Mouse (Mus musculus) intestine, postnatal 0 days (tissue): ENCODE measurements around the gene Klkb1. TPM values are rescaled to one million over a fixed set of nuclear protein-coding genes. Genes with fewer than 3 reads are reported as not detected.

Source experiments
- ATAC-seq: fragments of 200-750 bp; cut with Nextera tagmentation; 2 replicates; pipeline ENCODE4 v1.8.0; 2017; ENCODE audit warnings: mild to moderate bottlenecking, moderate TSS enrichment, moderate library complexity
- H3K27ac ChIP-seq: fragments of 300-500 bp; sonication (generic); 2 replicates; pipeline ENCODE4 v1.5.1; 2014; ENCODE audit warnings: mild to moderate bottlenecking, low read depth, low read length, moderate library complexity
- H3K27me3 ChIP-seq: fragments of 300-500 bp; sonication (generic); replicated peaks from 2 replicates; pipeline ENCODE4 v1.6.1; 2014; ENCODE audit warnings: low read length, mixed read lengths; ENCODE audit not compliant: control insufficient read depth, insufficient read depth
- H3K36me3 ChIP-seq: fragments of 300-500 bp; sonication (generic); 2 replicates; pipeline ENCODE4 v1.6.1; 2014; ENCODE audit warnings: mild to moderate bottlenecking, moderate library complexity; ENCODE audit not compliant: control insufficient read depth, insufficient read depth
- H3K4me1 ChIP-seq: fragments of 300-500 bp; sonication (generic); replicated peaks from 2 replicates; pipeline ENCODE4 v1.6.1; 2014; ENCODE audit warnings: antibody characterized with exemption, low read length, mixed read lengths; ENCODE audit not compliant: control insufficient read depth, insufficient read depth
- H3K4me2 ChIP-seq: fragments of 300-500 bp; sonication (generic); replicated peaks from 2 replicates; pipeline ENCODE4 v1.6.1; 2014; ENCODE audit warnings: low read depth, mild to moderate bottlenecking, moderate library complexity
- H3K4me3 ChIP-seq: fragments of 300-500 bp; sonication (generic); 2 replicates; pipeline ENCODE4 v1.5.1; 2014; ENCODE audit warnings: low read depth, low read length
- H3K9ac ChIP-seq: fragments of 300-500 bp; sonication (generic); 2 replicates; pipeline ENCODE4 v1.6.1; 2014; ENCODE audit warnings: mild to moderate bottlenecking, low read depth, low read length
- H3K9me3 ChIP-seq: fragments of 300-500 bp; sonication (generic); 2 replicates; pipeline ENCODE4 v1.6.1; 2016; ENCODE audit warnings: mixed run types; ENCODE audit not compliant: control insufficient read depth
- CTCF ChIP-seq: sonication (generic); IDR thresholded peaks from 2 replicates; pipeline ENCODE4 v1.5.1; 2016; ENCODE audit warnings: low read depth, mild to moderate bottlenecking, control low read depth, antibody characterized with exemption, moderate library complexity
- WGBS: fragments of 180-500 bp; shearing (Covaris S2); extraction: QIAGEN DNeasy Blood & Tissue Kit; methylation state at CpG from one replicate; pipeline ENCODE4 v1.1.7; 2014; 5-methylcytosine and 5-hydroxymethylcytosine counted together
- polyA plus RNA-seq: library from polyadenylated mRNA; unstranded; fragments of >200 nt; fragmentation: Nextera tagmentation; extraction: Ambion mirVana; gene quantifications from 2 replicates; pipeline ENCODE4 v1.2.1, GENCODE M21; 2015

Gene Klkb1
- polyA plus RNA-seq: not detected in 2 replicates

DNA sequence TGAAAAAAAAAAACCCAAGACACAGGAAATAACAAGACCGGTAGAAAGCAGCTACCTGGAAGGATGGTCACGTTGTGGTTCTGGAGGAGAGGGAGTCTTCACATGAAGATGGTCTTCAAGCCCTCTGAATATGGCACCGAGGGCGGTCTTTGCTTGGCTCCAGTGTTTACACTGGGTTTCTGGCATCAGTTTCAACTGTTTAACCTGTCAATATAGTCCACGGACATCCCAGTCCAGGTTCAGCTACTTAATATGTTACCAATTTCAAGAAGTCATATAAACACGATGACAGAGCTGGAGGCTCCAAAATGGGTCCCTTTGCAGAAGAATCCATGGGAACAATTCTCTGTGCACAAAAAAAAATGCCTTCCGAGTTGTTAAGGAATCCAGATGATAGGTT is at the start of gene Klkb1:
Klkb1 (minus strand) TSS at position 173 of the 400 bp plus-strand sequence.
- TF ChIP-seq CTCF: no peak
- H3K4me1 ChIP-seq: no peaks in the 10 kb centered on the region
- WGBS: 61% methylated on average over 7 of the region's 7 CpGs
- H3K4me2 ChIP-seq: no peak within 1 kb of the TSS
- no peaks in the 10 kb centered on the region for H3K9me3 ChIP-seq
- no peaks in the 10 kb centered on the region for H3K27me3 ChIP-seq
- H3K9ac ChIP-seq: no peak within 1 kb of the TSS
- no peak within 1 kb of the TSS for H3K27ac ChIP-seq
- no peaks in the 10 kb centered on the region for H3K36me3 ChIP-seq
- no peak for ATAC-seq
- H3K4me3 ChIP-seq: no peak within 1 kb of the TSS

GRCm38 (mm10) chr8:45344298-45344697 is 49.6 kb upstream of the Klkb1 start:
- Histone ChIP-seq H3K9ac (no peak overlapping the region), H3K9me3 (no peaks in the 10 kb centered on the region), H3K27ac (no peak overlapping the region), H3K27me3 (no peaks in the 10 kb centered on the region), H3K36me3 (no peaks in the 10 kb centered on the region; the same call in 1 of the 2 replicates), H3K4me3 (no peak overlapping the region), H3K4me1 (no peaks in the 10 kb centered on the region), H3K4me2 (no peak overlapping the region)
- TF ChIP-seq CTCF: no peak
- no peak for ATAC-seq
- 92% methylated on average over 8 of the region's 8 CpGs for WGBS

DNA sequence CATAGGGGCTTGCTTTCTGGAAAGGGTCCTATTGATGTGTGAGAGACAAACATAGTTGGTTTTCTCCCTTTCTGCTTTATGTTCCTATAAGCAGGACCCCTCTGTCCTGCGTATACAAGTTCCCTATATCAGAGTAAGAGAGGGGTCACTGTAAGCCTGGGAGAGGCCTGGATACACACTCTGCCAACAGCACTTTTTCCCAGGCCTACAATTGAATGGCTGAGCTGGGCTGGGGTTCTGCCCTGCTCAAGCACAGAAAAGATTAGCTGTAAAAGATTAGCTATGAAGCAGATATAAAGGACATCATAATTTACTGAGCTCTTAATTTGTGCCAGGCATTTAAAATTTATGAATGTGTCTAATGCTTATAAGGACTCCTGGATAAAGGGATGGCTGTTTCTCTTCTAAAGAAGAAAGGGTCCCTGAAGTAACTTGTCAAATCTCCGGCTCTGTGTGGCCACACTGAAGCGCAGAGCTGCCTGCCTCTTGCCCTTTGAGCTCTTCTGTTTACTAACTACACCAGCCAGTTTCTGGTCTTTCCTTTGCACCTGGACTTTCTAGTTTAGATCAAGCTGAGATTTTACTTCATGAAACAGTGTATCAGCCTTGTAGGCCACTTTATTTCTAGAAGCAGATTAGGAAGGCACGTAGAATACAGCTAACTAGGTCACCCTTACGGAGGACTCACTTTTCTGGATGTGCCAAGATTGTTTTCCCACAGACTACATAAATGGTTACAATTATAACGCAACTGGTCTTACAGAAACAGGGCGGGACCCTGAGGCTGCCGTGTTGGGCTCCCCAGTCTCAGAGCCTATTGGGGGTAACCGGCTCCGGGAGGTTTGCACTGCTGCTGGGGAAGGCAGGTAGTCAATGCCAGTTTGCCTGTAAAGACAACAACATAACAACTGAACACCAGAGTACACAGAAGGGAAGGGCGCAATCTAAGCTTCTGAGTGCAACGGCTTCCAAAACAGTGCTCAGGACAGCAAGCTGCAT is 47.3 kb upstream of the Klkb1 start:
- H3K9me3 ChIP-seq: no peaks in the 10 kb centered on the region
- WGBS: 54% methylated on average over 12 of the region's 12 CpGs
- no peaks in the 10 kb centered on the region for H3K4me1 ChIP-seq
- H3K27me3 ChIP-seq: no peaks in the 10 kb centered on the region
- ATAC-seq: peak; percentile 63
- no peak overlapping the region for H3K9ac ChIP-seq
- no peaks in the 10 kb centered on the region; the same call in 1 of the 2 replicates for H3K36me3 ChIP-seq
- no peak for TF ChIP-seq CTCF
- peak overlapping the region; percentile 17; the same call in 1 of the 2 replicates for H3K4me2 ChIP-seq
- H3K27ac ChIP-seq: no peak overlapping the region
- H3K4me3 ChIP-seq: no peak overlapping the region

DNA sequence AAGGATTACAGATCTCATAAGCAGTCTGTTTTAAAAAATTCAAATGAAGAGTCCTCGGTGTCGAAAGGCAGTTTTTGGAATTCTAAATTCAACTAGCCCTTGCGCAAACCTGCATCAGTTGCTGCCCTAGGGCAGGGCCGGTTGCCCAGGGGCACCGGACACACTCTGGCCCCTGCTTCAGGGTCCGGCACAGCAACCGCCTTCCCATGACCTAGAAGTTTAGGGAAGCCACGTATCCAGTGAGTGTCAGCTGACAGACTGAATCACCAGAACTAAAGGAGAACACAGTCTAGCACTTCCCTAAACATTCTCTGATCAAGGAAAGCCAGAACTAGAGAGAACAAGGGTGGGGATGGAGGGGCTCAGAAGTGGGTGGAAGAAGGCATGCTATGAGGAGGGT is 38.8 kb upstream of the Klkb1 start:
- no peak for TF ChIP-seq CTCF
- 22% methylated on average over 8 of the region's 8 CpGs for WGBS
- Histone ChIP-seq H3K4me2 (peak overlapping the region; percentile 98), H3K9ac (peak overlapping the region; percentile 53), H3K27ac (no peak overlapping the region), H3K27me3 (no peaks in the 10 kb centered on the region), H3K4me3 (peak overlapping the region; percentile 69), H3K9me3 (no peaks in the 10 kb centered on the region), H3K4me1 (peaks cover 3% of the 10 kb centered on the region; the same call in 1 of the 2 replicates), H3K36me3 (no peaks in the 10 kb centered on the region)
- peak; percentile 40 for ATAC-seq

GRCm38 (mm10) chr8:45332685-45333409 is 38.2 kb upstream of the Klkb1 start, which contains the start of gene Cyp4v3:
Gene Cyp4v3, minus strand, starts transcription at chr8:45333216.
- Histone ChIP-seq H3K27ac (no peak within 1 kb of the TSS), H3K36me3 (no peaks in the 10 kb centered on the region), H3K4me3 (peak within 1 kb of the TSS; percentile 69), H3K9me3 (no peaks in the 10 kb centered on the region), H3K4me2 (peak within 1 kb of the TSS; percentile 98), H3K4me1 (peaks cover 3% of the 10 kb centered on the region; the same call in 1 of the 2 replicates), H3K9ac (peak within 1 kb of the TSS; percentile 53), H3K27me3 (no peaks in the 10 kb centered on the region)
- 1% methylated on average over 44 of the region's 44 CpGs for WGBS
- peak; percentile 85 for ATAC-seq
- no peak for TF ChIP-seq CTCF

- no peaks in the 10 kb centered on the region for H3K9me3 ChIP-seq
- no peaks in the 10 kb centered on the region for H3K27me3 ChIP-seq
- no peak for ATAC-seq
- no peak overlapping the region for H3K4me2 ChIP-seq
- H3K27ac ChIP-seq: no peak overlapping the region
- TF ChIP-seq CTCF: no peak
- 69% methylated on average over 3 of the region's 3 CpGs for WGBS
- H3K9ac ChIP-seq: no peak overlapping the region
- H3K4me1 ChIP-seq: peaks cover 3% of the 10 kb centered on the region; the same call in 1 of the 2 replicates
- no peak overlapping the region for H3K4me3 ChIP-seq
- H3K36me3 ChIP-seq: no peaks in the 10 kb centered on the region
Measured at GRCm38 (mm10) chr8:45330856-45331255, 36.2 kb upstream of the Klkb1 start.
